ENCODE assay signal across 11 mouse cellular contexts in the genomic region with DNA sequence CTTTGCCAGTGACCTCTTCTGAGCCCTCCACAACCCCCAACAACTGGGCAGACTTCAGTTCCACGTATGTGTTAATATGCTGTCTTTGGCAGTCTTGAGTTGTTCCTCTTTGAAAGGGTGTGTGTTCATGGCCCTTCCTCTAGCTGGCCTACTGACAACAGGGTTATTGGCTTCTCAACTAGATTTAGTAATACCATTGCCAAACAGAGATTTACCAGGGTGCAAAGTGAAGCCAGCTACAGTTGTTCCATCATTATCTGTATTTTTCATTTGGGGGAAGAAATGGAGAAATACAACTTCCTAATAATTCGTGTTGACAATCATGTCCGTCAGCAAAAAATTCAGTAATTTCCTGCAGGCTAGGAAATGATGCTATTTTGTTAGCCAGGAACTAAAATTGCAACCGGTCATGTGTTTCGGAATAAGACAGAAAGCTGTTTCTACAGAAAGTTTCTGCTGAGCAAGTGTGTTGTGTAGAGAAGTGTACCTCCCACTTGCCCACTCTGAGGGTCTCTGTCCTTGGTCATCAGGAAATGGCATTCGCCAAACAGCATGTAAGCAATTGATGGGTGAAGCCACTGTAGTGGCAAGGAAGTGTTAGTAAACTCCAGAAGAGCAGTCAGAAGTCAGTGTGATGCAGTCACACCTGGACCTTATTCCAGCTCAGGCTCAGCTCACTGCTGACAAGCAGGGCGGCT.
DNase-seq lines count a peak whose midpoint lies in the region; ATAC-seq and TF ChIP-seq lines count a peak whose summit lies in the region.
"Had no signal": no experiment of that assay in that cellular context is flagged by ENCODE, and none has a peak within 500 bp of the region (broad histone marks: within the 10 kb centered on the region; RNA-seq: fewer than 3 reads in every experiment).

No protein-coding gene starts in this region.

- no peak for TF ChIP-seq CTCF in testis, adult 2 months (IDR thresholded peaks at IDR 0.05; ENCODE audit: control insufficient read depth, insufficient read depth, insufficient replicate concordance, low read depth, low read length)

- ATAC-seq in heart, embryonic 11.5 days (replicated peaks; ENCODE audit: insufficient number of reproducible peaks, low FRiP score, low TSS enrichment), result no peak

- H3K9ac ChIP-seq in heart, embryonic 11.5 days (ENCODE audit: low read depth, low read length), result no peak overlapping the region

- no peak for TF ChIP-seq POLR2A in testis, adult 2 months (IDR thresholded peaks at IDR 0.05; ENCODE audit: control insufficient read depth, low read depth, low read length)

- intact Hi-C loops in heart, postnatal 10 days (cut with DNase I), result no loop called here

- H3K4me2 ChIP-seq in heart, embryonic 11.5 days, result no peak overlapping the region

- no peaks in the 10 kb centered on the region for H3K9me3 ChIP-seq in heart, embryonic 11.5 days (replicated peaks; ENCODE audit: control insufficient read depth, low read length)
- H3K9me3 ChIP-seq: megakaryocyte, embryonic 14.5 days had no signal

- no peak overlapping the region for H3K27ac ChIP-seq in heart, embryonic 11.5 days (ENCODE audit: low read depth, low read length)
- peak overlapping the region; percentile 43 for H3K27ac ChIP-seq in testis, adult 2 months (ENCODE audit: control insufficient read depth, insufficient read depth, low read depth, low read length)

- peaks cover 30% of the 10 kb centered on the region for H3K4me1 ChIP-seq in heart, embryonic 11.5 days (ENCODE audit: control insufficient read depth, insufficient read depth, low read length)
- H3K4me1 ChIP-seq in testis, adult 2 months (ENCODE audit: control insufficient read depth, insufficient read depth, low read length), result peaks cover 8% of the 10 kb centered on the region

- WGBS in heart, embryonic 11.5 days (ENCODE audit: insufficient replicate concordance), result 92% methylated on average over 7 of the region's 7 CpGs

- peaks cover 15% of the 10 kb centered on the region for H3K36me3 ChIP-seq in heart, embryonic 11.5 days (ENCODE audit: control insufficient read depth, insufficient read depth, low read length)
- no peaks in the 10 kb centered on the region for H3K36me3 ChIP-seq in testis, adult 2 months (ENCODE audit: control insufficient read depth, insufficient read depth, low read length)

- peak; percentile 42 for DNase-seq in adrenal gland, postnatal 10 days
- no peak for DNase-seq in adrenal gland, postnatal 36 days
- peak; percentile 45 to 48 for DNase-seq in heart, postnatal 10 days
- no peak for DNase-seq in testis, postnatal 14 days (ENCODE audit: low spot score)
- peak; percentile 66 for DNase-seq in skeletal muscle tissue, adult 2 months (ENCODE audit: low read depth, low spot score)
- DNase-seq in kidney, adult 9 months, result no peak
- DNase-seq: thymus, postnatal 25 days had no signal

- H3K4me3 ChIP-seq in heart, embryonic 11.5 days (ENCODE audit: low read depth, low read length), result no peak overlapping the region
- H3K4me3 ChIP-seq in testis, adult 2 months (ENCODE audit: control insufficient read depth, low read depth, low read length), result no peak overlapping the region
- H3K4me3 ChIP-seq: erythroblast, embryonic 14.5 days; megakaryocyte, embryonic 14.5 days had no signal

- H3K27me3 ChIP-seq in heart, embryonic 11.5 days (ENCODE audit: control insufficient read depth, insufficient read depth, low read length), result no peaks in the 10 kb centered on the region
- no peaks in the 10 kb centered on the region for H3K27me3 ChIP-seq in testis, adult 2 months (ENCODE audit: control insufficient read depth, insufficient read depth, low read length)

Comparison
In these comparisons a context has a peak if more than half of its experiments do, and no peak if none do; other contexts are left out.
1. DNase-seq: peak in adrenal gland, postnatal 10 days (single experiment), heart, postnatal 10 days (2 of 2) and skeletal muscle tissue, adult 2 months (single experiment); none in adrenal gland, postnatal 36 days (0 of 2), testis, postnatal 14 days (single experiment) and kidney, adult 9 months (single experiment).